Mouse (Mus musculus) layer of hippocampus, adult 9-11 months (tissue): ENCODE results near the gene Cnga1.

Experiments
- DNase-seq: peaks from one replicate; pipeline ENCODE4 v3.0.0; 2022

Gene Cnga1

DNA sequence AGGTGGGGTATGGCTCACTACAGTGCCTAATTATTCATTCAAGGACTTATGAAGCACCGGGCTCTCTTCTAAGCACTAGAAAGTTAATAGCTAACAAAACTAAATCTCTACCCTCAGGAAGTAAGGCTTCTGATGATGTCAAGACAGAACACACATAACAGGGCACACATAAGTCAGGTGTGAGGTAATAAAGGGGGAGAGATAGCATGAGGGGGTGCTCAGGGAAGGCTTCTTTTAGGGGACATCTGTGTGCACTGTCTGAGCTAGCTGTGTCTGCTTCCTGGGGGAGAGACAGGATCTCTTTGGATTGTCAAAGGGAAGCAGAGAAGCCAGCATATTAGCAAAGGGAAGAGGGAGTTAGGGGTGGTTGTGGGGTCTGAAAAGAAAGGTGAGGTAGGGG lies at the start of gene Cnga1:
Cnga1 (minus strand) TSS at position 101 of the 400 bp plus-strand sequence.
- no peak for DNase-seq

DNA sequence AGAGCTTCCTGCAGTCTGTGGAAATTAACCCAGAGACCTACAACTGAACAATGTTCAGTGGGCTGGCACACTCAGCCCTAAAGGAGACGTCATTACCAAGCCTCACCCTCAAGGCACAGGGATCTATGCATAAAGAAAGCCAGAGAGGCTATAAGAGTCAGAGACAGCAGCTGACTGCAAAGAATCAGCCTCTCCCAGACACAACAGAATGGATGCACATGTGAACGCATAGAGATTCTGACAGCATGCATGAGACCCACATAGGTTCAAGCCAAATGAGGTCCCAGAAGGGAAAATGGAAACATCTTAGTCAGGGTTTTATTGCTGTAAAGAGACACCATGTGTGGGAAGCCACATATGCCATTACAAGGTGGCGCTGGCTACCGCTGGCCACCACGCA lies 46.4 kb upstream of the Cnga1 start:
- DNase-seq = no peak

DNA sequence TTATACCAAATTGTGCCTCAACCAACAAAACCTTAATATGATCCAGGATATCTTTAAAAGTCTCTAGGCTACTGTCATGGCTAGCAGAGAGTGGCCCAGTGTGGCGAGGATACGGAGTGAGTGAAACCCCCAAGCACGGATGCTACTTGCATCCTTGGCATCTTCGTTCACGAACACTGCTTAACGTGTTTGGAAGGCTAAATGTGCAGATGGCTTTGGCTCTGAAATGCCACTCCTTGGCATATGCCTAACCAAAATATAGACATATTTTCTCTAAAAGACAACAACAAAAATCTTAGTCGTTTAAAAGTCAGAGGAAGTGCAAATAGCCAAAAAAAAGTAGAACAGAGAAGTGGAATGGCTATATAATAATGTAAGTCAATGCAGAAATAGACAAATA lies 45.5 kb upstream of the Cnga1 start:
- DNase-seq = no peak

- DNase-seq = no peak
Observed at GRCm38 (mm10) chr5:72681451-72681850, 37.4 kb upstream of the Cnga1 start.

- DNase-seq = no peak
Observed at GRCm38 (mm10) chr5:72674994-72675542, 31.0 kb upstream of the Cnga1 start.

DNA sequence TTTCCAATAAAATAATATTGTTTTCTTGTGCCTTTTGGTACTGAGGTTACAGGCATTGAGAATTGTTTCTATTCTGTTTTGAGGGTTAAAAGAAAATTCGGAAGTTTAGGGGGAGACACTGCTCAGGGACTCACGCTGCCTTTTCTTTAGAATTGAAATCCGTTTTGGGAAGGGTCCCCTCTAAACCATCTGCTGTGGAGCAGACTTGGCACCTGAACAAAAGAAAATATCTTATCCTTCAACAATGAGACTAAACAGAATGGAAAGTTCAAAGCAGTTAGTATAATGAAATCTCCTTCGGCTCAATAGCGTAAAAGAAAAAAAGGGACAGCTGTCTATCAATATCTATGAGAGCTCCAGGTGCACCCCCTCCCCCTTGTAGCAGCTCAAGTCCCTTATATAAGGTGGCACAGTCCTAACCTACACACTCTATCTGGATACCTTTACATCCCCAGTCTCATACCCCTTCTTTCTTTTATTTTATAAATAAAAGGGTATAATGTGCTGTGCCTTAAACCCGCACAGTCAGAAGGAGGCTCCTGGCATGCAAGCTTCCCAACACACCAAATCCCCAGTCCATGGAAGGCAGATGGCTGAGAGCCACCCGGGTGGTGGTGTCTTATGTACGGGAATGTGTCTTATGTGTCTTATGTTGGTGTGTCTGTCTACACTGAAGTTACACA lies 27.1 kb upstream of the Cnga1 start:
- DNase-seq = no peak

DNA sequence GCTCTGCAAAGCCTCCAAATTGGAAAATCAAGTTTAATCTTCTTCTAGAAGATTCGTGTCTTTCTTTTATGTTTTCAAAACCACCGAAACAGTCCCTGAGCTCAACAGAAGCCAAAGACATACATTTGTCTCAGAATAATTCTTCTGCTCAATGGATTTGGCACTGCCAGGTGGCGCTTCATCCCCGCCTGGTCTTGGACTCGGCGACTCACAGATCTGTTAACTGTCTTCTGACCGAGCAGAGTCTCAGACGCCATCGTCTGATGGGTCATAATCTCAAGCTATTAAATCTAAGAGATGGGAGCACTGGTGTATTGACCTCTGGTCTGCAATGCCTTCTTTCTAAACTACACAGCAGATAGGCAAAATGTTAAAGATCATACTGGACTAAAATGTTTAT lies 24.3 kb upstream of the Cnga1 start:
- no peak for DNase-seq

DNA sequence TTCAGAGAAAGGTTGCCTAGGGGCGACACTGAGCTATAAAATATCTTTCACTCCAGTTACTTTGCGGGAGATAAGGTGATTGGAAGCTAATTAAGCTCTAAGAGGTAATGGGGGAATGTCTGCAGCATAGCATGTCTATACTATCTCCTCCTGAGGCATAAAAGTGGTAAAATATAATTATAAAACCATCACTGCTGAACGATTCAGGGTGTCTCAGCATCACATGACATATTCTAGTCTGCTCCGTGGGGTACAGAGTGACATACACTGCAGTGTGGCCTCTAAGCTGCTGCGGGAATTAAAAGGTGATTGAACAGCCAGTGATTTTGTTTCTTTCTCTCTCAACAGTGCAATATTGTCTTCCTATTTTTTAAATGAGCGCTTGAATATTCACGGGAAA lies 22.4 kb upstream of the Cnga1 start:
- DNase-seq = no peak

DNA sequence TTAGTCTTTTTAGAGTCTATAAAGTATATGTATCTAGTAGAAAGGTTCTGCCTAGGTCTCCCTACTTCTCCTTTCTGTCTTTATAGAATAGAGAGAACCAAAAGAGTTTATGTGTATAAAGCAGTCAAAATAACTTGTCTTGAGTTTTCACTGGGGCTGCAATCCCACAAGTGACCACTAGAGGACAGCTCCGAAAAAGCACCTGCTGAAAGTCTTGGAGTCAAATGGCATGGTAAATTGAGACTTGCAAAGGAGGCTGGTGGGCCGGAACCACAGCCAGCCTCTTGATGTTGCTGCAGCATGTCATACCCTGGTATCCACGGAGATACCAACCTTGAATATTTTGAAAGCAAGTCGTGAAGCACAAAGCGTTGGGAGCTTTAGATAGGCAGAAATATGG lies 21.2 kb upstream of the Cnga1 start:
- no peak for DNase-seq

DNA sequence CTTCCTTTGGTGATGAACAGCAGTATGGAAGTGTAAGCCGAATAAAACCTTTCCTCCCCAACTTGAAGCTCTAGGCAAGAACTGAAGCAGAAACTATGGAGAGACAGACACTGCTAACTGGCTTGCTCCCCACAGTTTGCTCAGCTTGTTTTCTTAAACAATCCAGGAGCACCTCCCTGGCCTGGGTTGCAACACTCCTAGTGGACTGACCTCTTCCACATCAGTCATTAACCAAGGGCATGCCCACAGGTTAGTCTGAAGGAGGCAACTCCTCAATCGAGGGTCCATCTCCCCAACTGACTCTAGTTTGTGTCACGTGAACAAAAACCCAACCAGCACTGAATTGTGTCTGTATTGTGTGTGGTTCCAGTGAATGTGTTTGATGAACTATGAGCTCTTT lies 20.8 kb upstream of the Cnga1 start:
- no peak for DNase-seq

DNA sequence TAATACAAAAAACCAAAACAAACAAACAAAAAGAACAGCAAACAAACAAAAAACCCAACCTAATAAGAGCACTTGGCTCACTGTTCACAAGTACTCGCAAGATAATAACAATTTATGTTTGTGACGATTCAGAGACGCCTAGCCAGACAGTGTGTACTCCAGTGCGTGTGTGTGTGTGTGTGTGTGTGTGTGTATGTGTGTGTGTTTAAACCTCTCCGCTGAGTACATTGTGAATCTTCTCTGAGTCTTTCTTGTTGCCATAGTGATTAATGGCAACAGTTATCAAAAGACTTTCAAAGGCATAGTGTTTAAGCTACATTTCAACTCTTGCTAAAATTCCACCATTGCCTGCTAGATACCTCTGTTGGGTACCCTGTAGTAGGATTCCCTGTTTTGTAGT lies 20.1 kb upstream of the Cnga1 start:
- DNase-seq = no peak

DNA sequence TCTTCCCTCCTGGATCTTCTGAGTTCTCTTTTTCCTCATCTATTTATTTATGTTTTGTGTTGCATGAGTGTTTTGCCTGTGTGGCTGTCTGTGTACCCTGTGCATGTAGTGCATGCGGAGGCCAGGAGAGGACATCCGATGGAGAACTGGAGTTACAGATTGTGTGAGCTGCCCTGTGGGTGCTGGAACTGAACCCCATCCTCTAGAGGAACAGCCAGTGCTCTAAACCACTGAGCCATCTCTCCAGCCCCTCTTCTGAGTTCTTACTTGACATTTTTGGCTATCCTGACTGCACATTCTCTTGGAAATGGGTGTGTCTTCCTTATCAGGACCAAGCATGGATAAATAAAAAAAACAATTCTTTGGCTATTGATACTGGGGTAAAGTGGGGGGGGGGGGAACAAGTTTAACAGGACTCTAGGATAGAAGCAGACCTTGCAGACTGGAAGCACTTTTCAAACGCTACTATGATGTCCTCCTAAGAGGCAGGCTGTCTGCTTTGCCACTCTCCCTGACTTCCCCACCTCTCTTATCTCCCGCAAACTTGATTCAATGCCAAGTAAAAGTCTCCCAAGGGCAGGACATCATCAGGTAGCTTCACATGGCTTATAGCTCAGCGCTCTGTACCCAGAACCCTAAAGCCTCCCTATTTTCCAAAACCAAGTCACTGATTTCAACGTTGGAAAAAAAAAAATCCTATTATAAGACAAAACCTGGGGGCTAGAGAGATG lies 17.1 kb upstream of the Cnga1 start:
- DNase-seq = no peak

GRCm38 (mm10) chr5:72658375-72658774 lies 14.3 kb upstream of the Cnga1 start:
- no peak for DNase-seq

DNA sequence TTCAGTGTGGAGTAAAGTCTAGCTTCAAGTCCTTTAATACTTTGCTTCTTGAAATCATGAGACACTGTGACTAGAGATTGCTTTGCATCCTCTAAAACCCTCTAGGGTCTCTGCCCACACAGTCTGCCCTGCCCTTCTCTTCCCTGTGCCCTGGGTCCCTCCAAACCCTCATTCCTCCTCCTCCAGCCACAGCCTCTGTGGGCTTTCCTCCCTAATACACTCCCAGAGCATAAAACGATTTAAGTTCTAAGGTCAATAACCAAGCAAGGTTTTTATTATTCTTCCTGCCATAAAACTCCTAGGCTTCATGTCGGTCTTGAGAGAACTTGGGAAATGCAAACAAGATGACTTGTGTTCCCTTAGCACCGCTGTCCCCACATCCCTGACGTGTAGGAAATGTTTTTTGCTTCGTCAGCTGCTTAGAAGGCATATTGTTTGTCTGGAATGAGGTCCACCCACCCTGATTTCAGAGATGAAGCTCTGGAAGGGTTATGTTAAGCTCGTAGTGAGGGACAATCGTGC lies 12.3 kb upstream of the Cnga1 start:
- DNase-seq = no peak

- no peak for DNase-seq
Observed at GRCm38 (mm10) chr5:72653068-72653674, 9.1 kb upstream of the Cnga1 start.

- DNase-seq = no peak
Observed at GRCm38 (mm10) chr5:72648987-72649735, 5.1 kb upstream of the Cnga1 start.

DNA sequence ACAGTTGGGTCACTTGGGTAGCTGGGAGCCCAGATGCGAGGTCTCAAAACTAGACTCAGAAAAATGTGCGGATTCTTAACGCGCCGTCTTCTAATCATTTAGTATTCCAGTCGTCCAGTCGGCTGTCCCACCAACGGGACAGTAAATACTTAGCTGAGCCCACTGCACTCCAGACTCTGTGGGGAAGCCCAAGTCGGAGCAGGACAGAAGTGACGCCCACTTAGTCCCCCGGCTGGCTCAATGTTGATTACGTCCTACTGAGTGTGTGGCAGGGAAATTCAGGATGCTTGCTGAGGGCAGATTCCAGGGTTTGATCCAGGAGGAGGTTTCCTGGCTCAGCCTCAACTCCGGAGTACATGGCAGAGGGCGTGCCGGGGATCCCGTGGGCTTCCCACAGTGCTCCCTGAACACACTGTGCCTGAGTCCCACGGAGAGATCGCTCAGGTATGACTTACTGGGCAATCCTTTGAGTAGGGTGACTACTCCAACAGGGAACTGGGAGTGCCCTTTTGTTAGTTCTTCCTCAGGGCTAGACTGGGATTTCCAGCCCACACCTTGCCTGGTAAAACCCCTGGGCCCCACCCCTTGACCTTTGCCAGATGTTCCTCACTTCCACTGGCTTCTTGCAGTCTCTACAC lies 4.0 kb upstream of the Cnga1 start:
- no peak for DNase-seq

DNA sequence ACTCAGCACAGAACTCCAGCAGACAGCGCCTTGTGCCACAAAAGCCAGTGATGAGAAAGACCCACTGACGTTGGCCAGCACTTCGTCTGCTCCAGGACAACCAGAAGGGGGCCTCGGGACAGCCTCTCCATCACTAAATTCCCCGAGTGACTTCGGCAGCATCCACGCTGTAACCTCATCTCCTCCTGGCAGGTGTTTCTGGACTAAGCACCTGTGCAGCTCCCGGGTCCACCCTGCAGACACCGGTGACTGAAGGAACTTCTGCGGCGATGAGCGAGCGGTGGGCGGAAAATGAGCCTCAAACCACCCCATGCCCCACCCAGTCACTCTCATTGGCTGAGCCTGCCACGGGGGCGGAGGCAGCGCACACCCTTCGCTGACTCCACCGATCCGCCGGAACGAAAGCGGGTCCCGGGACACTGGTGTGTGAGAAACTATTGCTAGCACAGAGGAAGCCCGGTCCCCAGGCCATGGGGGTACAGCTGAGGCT lies 3.4 kb upstream of the Cnga1 start, which contains the start of gene Nipal1:
Nipal1 (plus strand) TSS at position 378 of the 490 bp plus-strand sequence.
- no peak for DNase-seq

DNA sequence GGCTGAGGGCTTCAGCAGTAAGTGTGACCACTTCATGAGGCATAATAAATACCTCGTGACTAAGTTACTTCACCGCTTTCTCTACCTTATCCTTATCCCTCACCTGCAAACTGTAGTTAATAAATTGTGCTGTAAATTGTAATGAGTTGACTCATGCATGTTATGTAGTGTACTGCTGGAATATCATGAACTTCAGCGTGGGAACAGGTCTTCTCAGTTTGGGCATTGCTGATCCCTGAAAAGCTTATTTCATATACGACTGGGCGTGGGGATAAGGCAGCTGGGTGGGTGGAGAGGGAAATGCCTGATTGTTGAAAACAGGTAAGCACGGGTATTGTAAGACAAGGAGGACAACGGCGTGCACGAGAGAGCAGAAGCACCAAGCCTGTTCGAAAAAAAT lies 2.9 kb upstream of the Cnga1 start:
- no peak for DNase-seq

DNA sequence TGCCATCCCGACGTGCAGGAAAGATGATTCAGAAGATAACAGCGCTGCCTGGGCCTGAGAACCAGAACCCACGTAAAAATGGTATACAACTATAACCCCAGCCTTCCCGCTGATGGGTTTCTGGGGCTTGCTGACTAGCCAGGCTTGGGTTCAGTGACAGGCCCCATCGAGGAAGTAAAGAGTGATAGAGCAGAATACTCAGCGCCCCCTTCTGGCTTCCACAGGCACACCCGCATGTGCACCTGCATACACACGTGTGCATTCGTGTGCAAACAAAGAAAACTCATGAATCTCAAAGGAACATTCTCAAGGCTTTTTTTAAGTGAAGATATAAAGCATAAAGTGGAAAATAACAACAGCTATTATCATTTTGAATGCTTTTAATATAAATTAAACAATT lies 2.1 kb upstream of the Cnga1 start:
- DNase-seq = no peak

GRCm38 (mm10) chr5:72643655-72644054 lies 420 bp downstream of the Cnga1 start:
- DNase-seq = no peak

DNA sequence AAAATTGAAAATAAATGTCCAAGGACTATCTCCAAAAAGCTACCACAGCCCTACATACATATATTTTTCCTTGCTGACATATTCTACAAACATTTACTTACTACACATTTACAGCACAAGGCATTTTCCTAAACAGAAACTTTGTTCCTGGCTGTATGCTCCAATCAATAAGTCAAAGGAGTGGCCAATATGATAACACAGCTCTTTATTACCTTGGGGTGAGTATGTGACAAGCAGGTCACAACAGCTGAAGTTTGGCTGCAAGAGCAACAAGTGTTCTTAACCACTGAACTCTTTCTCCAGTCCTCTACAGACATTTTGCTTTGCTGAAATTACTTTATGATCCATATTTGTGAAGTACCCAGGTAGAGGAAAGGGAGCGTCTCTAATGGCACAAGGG lies 4.0 kb downstream of the Cnga1 start:
- DNase-seq = no peak
